In the genomic region with DNA sequence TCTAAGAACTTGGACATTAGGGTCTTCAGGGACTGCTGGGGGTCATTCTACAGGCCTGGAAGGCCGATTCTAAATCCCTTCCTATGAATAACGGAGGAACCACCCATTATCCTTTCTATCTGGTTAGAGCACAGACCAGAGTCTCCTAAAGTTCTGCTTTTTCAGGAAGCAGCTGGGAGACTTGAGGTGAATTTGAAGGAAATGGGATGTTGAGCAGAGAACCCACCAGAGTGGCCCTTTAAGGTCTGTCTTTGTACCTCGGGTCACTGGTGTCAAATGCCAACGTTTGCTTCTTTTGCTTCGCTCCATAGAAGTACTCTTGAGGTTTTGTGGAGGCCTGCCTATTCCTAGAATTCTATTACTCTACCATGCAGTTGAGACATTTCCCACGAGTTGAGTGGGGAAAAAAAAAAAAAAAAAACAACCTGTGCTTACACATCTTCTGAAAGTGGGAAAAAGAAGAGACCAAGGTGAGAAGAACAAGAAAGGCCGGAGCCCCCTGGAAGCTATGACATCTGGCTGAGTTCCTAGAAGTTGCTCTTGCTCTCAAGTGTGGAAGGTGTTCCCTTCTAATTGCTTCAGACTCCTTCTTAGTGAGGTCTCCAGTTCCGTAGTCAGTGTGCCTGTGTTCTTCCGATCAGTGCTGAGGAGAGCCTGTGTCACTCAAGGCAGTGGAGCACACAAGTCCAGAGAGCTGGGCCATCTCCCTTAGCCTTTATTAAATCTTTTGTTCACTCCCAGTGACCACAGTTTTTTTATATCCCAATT, we compare ENCODE assay signal across 8 mouse cellular contexts. TPM values are rescaled to one million over a fixed set of nuclear protein-coding genes. Genes with fewer than 3 reads are reported as not detected.
DNase-seq lines count a peak whose midpoint lies in the region; ATAC-seq and TF ChIP-seq lines count a peak whose summit lies in the region.

No protein-coding gene starts in this region.

- WGBS in liver, adult 2 months, result 43% methylated on average over 9 of the region's 9 CpGs
- 28% methylated on average over 9 of the region's 9 CpGs for WGBS in embryonic facial prominence, embryonic 15.5 days
- WGBS in intestine, embryonic 16.5 days, result 34% methylated on average over 9 of the region's 9 CpGs
- 28% methylated on average over 9 of the region's 9 CpGs for WGBS in neural tube, embryonic 13.5 days
- WGBS in thymus, adult 2 months, result 50% methylated on average over 9 of the region's 9 CpGs

- TF ChIP-seq POLR2A in liver, adult 2 months (IDR thresholded peaks at IDR 0.05; ENCODE audit: extremely low read depth, insufficient read depth, low read length), result no peak
- TF ChIP-seq POLR2A in thymus, adult 2 months (IDR thresholded peaks at IDR 0.05; ENCODE audit: control insufficient read depth, extremely low read depth, insufficient read depth, low read length, poor library complexity), result no peak

- H3K27ac ChIP-seq in liver, adult 2 months (replicated peaks; ENCODE audit: insufficient read depth, low read depth, low read length), result peak overlapping the region; percentile 96
- H3K27ac ChIP-seq in embryonic facial prominence, embryonic 15.5 days (replicated peaks), result peak overlapping the region; percentile 100
- peak overlapping the region; percentile 86 for H3K27ac ChIP-seq in intestine, embryonic 16.5 days (ENCODE audit: low read length)
- H3K27ac ChIP-seq in neural tube, embryonic 13.5 days (replicated peaks), result peak overlapping the region; percentile 100
- H3K27ac ChIP-seq in thymus, adult 2 months (ENCODE audit: control insufficient read depth, insufficient read depth, low read length), result no peak overlapping the region

- no peaks in the 10 kb centered on the region for H3K36me3 ChIP-seq in liver, adult 2 months (ENCODE audit: control insufficient read depth, insufficient read depth, low read length)
- no peaks in the 10 kb centered on the region; the same call in 1 of the 2 replicates for H3K36me3 ChIP-seq in embryonic facial prominence, embryonic 15.5 days
- no peaks in the 10 kb centered on the region for H3K36me3 ChIP-seq in intestine, embryonic 16.5 days (ENCODE audit: control insufficient read depth, insufficient read depth, low read length)
- no peaks in the 10 kb centered on the region for H3K36me3 ChIP-seq in neural tube, embryonic 13.5 days
- no peaks in the 10 kb centered on the region for H3K36me3 ChIP-seq in thymus, adult 2 months (ENCODE audit: control insufficient read depth, insufficient read depth, low read length)

- no peaks in the 10 kb centered on the region for H3K9me3 ChIP-seq in embryonic facial prominence, embryonic 15.5 days (replicated peaks)
- no peaks in the 10 kb centered on the region for H3K9me3 ChIP-seq in intestine, embryonic 16.5 days (ENCODE audit: control insufficient read depth, low read length)
- H3K9me3 ChIP-seq in neural tube, embryonic 13.5 days, result no peaks in the 10 kb centered on the region

- peaks cover 2% of the 10 kb centered on the region; the same call in 1 of the 2 replicates for H3K79me2 ChIP-seq in liver, adult 2 months (ENCODE audit: control insufficient read depth, insufficient read depth, low read length)

- DNase-seq in liver, adult 2 months (ENCODE audit: extremely low read depth, low read depth, low spot score), result no peak
- DNase-seq in liver, result no peak
- no peak for DNase-seq in thymus, adult 2 months
- no peak for DNase-seq in testis, postnatal 10 days (ENCODE audit: low spot score)
- DNase-seq in thymus, postnatal 0 days (ENCODE audit: low spot score), result no peak

- no peak overlapping the region for H3K9ac ChIP-seq in liver, adult 2 months (ENCODE audit: low read depth, low read length)
- H3K9ac ChIP-seq in embryonic facial prominence, embryonic 15.5 days, result no peak overlapping the region
- peak overlapping the region; percentile 37 for H3K9ac ChIP-seq in intestine, embryonic 16.5 days (ENCODE audit: low read depth, low read length)
- H3K9ac ChIP-seq in neural tube, embryonic 13.5 days, result peak overlapping the region; percentile 69

- H3K4me2 ChIP-seq in embryonic facial prominence, embryonic 15.5 days (replicated peaks), result peak overlapping the region; percentile 89
- H3K4me2 ChIP-seq in intestine, embryonic 16.5 days (ENCODE audit: low read depth, low read length), result peak overlapping the region; percentile 37
- H3K4me2 ChIP-seq in neural tube, embryonic 13.5 days, result peak overlapping the region; percentile 98

- no peaks in the 10 kb centered on the region for H3K27me3 ChIP-seq in liver, adult 2 months (ENCODE audit: control insufficient read depth, insufficient read depth, low read length)
- no peaks in the 10 kb centered on the region for H3K27me3 ChIP-seq in embryonic facial prominence, embryonic 15.5 days
- no peaks in the 10 kb centered on the region for H3K27me3 ChIP-seq in intestine, embryonic 16.5 days (replicated peaks; ENCODE audit: control insufficient read depth, insufficient read depth, low read length)
- no peaks in the 10 kb centered on the region for H3K27me3 ChIP-seq in neural tube, embryonic 13.5 days
- no peaks in the 10 kb centered on the region for H3K27me3 ChIP-seq in thymus, adult 2 months (ENCODE audit: control insufficient read depth, insufficient read depth, low read length)

- no peak for TF ChIP-seq CTCF in liver, adult 2 months (IDR thresholded peaks at IDR 0.05; ENCODE audit: low read depth, low read length)
- TF ChIP-seq CTCF in thymus, adult 2 months (IDR thresholded peaks at IDR 0.05; ENCODE audit: borderline replicate concordance, control insufficient read depth, extremely low read depth, insufficient read depth, low read length, poor library complexity), result no peak

- no peak for ATAC-seq in embryonic facial prominence, embryonic 15.5 days (ENCODE audit: insufficient number of reproducible peaks, low FRiP score, low TSS enrichment, low read depth)
- ATAC-seq in intestine, embryonic 16.5 days, result no peak
- no peak for ATAC-seq in neural tube, embryonic 13.5 days (ENCODE audit: low read depth)

- peaks cover 16% of the 10 kb centered on the region; the same call in 1 of the 2 replicates for H3K4me1 ChIP-seq in liver, adult 2 months (ENCODE audit: control insufficient read depth, insufficient read depth, low read length)
- peaks cover 47% of the 10 kb centered on the region for H3K4me1 ChIP-seq in embryonic facial prominence, embryonic 15.5 days
- H3K4me1 ChIP-seq in intestine, embryonic 16.5 days (ENCODE audit: control insufficient read depth, insufficient read depth, low read length), result peaks cover 47% of the 10 kb centered on the region
- H3K4me1 ChIP-seq in neural tube, embryonic 13.5 days (replicated peaks), result peaks cover 50% of the 10 kb centered on the region
- peaks cover 37% of the 10 kb centered on the region for H3K4me1 ChIP-seq in thymus, adult 2 months (replicated peaks; ENCODE audit: control insufficient read depth, insufficient read depth, low read length)

- H3K4me3 ChIP-seq in liver, adult 2 months (ENCODE audit: insufficient read depth, low read depth, low read length), result no peak overlapping the region
- peak overlapping the region; percentile 89 for H3K4me3 ChIP-seq in embryonic facial prominence, embryonic 15.5 days (replicated peaks)
- H3K4me3 ChIP-seq in intestine, embryonic 16.5 days (ENCODE audit: low read length), result peak overlapping the region; percentile 23; the same call in 1 of the 2 replicates
- H3K4me3 ChIP-seq in neural tube, embryonic 13.5 days, result peak overlapping the region; percentile 81
- no peak overlapping the region for H3K4me3 ChIP-seq in thymus, adult 2 months (ENCODE audit: control insufficient read depth, insufficient read depth, low read length)

RNA-seq across cellular contexts. Expression of gene Ptms, which starts 0.6 kb away (rescaled TPM):
- 80.7 and 101 TPM in 2 replicates for total RNA-seq in liver, adult 2 months (2014; rRNA removed)
- polyA plus RNA-seq in liver, adult 2 months (2012; rRNA removed), result 2,256 and 3,281 TPM in 2 replicates
- polyA plus RNA-seq in embryonic facial prominence, embryonic 15.5 days (2015; fragmentation: Nextera tagmentation; extraction: Ambion mirVana), result 355 and 368 TPM in 2 replicates
- 87.8 and 173 TPM in 2 replicates for polyA plus RNA-seq in intestine, embryonic 16.5 days (2015; fragmentation: Nextera tagmentation; extraction: Ambion mirVana)
- polyA plus RNA-seq in neural tube, embryonic 13.5 days (2015; fragmentation: Nextera tagmentation; extraction: Ambion mirVana), result 797 TPM in 2 replicates
- 1,595 and 1,797 TPM in 2 replicates for polyA plus RNA-seq in thymus, adult 2 months (2012; rRNA removed)
- polyA plus RNA-seq in thymus, postnatal 0 days (2015; fragmentation: Nextera tagmentation; extraction: Ambion mirVana), result 204 and 256 TPM in 2 replicates

RNA-seq across cellular contexts. Expression of gene Lag3, which starts 9.0 kb away (rescaled TPM):
- 0.09 and 0.13 TPM in 2 replicates for total RNA-seq in liver, adult 2 months (2014; rRNA removed)
- polyA plus RNA-seq in liver, adult 2 months (2012; rRNA removed), result 0.39 and 0.67 TPM in 2 replicates
- 2.8 and 4.0 TPM in 2 replicates for polyA plus RNA-seq in embryonic facial prominence, embryonic 15.5 days (2015; fragmentation: Nextera tagmentation; extraction: Ambion mirVana)
- 1.9 TPM in 2 replicates for polyA plus RNA-seq in intestine, embryonic 16.5 days (2015; fragmentation: Nextera tagmentation; extraction: Ambion mirVana)
- polyA plus RNA-seq in neural tube, embryonic 13.5 days (2015; fragmentation: Nextera tagmentation; extraction: Ambion mirVana), result 2.2 and 3.2 TPM in 2 replicates
- polyA plus RNA-seq in thymus, adult 2 months (2012; rRNA removed), result 27.7 and 30.1 TPM in 2 replicates
- polyA plus RNA-seq in thymus, postnatal 0 days (2015; fragmentation: Nextera tagmentation; extraction: Ambion mirVana), result 5.5 and 6.1 TPM in 2 replicates

RNA-seq across cellular contexts. Expression of gene Mlf2, which starts 10.7 kb away (rescaled TPM):
- 74.6 and 101 TPM in 2 replicates for total RNA-seq in liver, adult 2 months (2014; rRNA removed)
- polyA plus RNA-seq in liver, adult 2 months (2012; rRNA removed), result 265 and 285 TPM in 2 replicates
- 373 and 388 TPM in 2 replicates for polyA plus RNA-seq in embryonic facial prominence, embryonic 15.5 days (2015; fragmentation: Nextera tagmentation; extraction: Ambion mirVana)
- 296 and 299 TPM in 2 replicates for polyA plus RNA-seq in intestine, embryonic 16.5 days (2015; fragmentation: Nextera tagmentation; extraction: Ambion mirVana)
- polyA plus RNA-seq in neural tube, embryonic 13.5 days (2015; fragmentation: Nextera tagmentation; extraction: Ambion mirVana), result 535 and 552 TPM in 2 replicates
- 404 and 428 TPM in 2 replicates for polyA plus RNA-seq in thymus, adult 2 months (2012; rRNA removed)
- 267 and 277 TPM in 2 replicates for polyA plus RNA-seq in thymus, postnatal 0 days (2015; fragmentation: Nextera tagmentation; extraction: Ambion mirVana)

RNA-seq across cellular contexts. Expression of gene Cd4, which starts 32.5 kb away (rescaled TPM):
- total RNA-seq in liver, adult 2 months (2014; rRNA removed), result 0.27 and 0.83 TPM in 2 replicates
- polyA plus RNA-seq in liver, adult 2 months (2012; rRNA removed), result 0.19 and 0.46 TPM in 2 replicates
- 0.36 and 0.60 TPM in 2 replicates for polyA plus RNA-seq in embryonic facial prominence, embryonic 15.5 days (2015; fragmentation: Nextera tagmentation; extraction: Ambion mirVana)
- polyA plus RNA-seq in intestine, embryonic 16.5 days (2015; fragmentation: Nextera tagmentation; extraction: Ambion mirVana), result 0.44 and 0.70 TPM in 2 replicates
- polyA plus RNA-seq in neural tube, embryonic 13.5 days (2015; fragmentation: Nextera tagmentation; extraction: Ambion mirVana), result 0.21 TPM in 1 of 2 replicates, not detected in the other
- 549 and 565 TPM in 2 replicates for polyA plus RNA-seq in thymus, adult 2 months (2012; rRNA removed)
- polyA plus RNA-seq in thymus, postnatal 0 days (2015; fragmentation: Nextera tagmentation; extraction: Ambion mirVana), result 102 TPM in 2 replicates

RNA-seq across cellular contexts. Expression of gene Cops7a, which starts 44.8 kb away (rescaled TPM):
- total RNA-seq in liver, adult 2 months (2014; rRNA removed), result 35.8 and 46.6 TPM in 2 replicates
- 165 and 170 TPM in 2 replicates for polyA plus RNA-seq in liver, adult 2 months (2012; rRNA removed)
- polyA plus RNA-seq in embryonic facial prominence, embryonic 15.5 days (2015; fragmentation: Nextera tagmentation; extraction: Ambion mirVana), result 144 and 150 TPM in 2 replicates
- polyA plus RNA-seq in intestine, embryonic 16.5 days (2015; fragmentation: Nextera tagmentation; extraction: Ambion mirVana), result 170 and 176 TPM in 2 replicates
- polyA plus RNA-seq in neural tube, embryonic 13.5 days (2015; fragmentation: Nextera tagmentation; extraction: Ambion mirVana), result 85.4 and 96.4 TPM in 2 replicates
- 168 and 199 TPM in 2 replicates for polyA plus RNA-seq in thymus, adult 2 months (2012; rRNA removed)
- polyA plus RNA-seq in thymus, postnatal 0 days (2015; fragmentation: Nextera tagmentation; extraction: Ambion mirVana), result 86.0 and 95.5 TPM in 2 replicates

Comparison
In these comparisons a context has a peak if more than half of its experiments do, and no peak if none do; other contexts are left out.
1. H3K4me3 ChIP-seq: peak in embryonic facial prominence, embryonic 15.5 days (single experiment), intestine, embryonic 16.5 days (single experiment) and neural tube, embryonic 13.5 days (single experiment); none in liver, adult 2 months (single experiment) and thymus, adult 2 months (single experiment).
2. H3K9ac ChIP-seq: peak in intestine, embryonic 16.5 days (single experiment) and neural tube, embryonic 13.5 days (single experiment); none in liver, adult 2 months (single experiment) and embryonic facial prominence, embryonic 15.5 days (single experiment).
3. H3K4me2 ChIP-seq: peak in every context shown above with its lines; median percentile 98 in neural tube, embryonic 13.5 days; 89 in embryonic facial prominence, embryonic 15.5 days; 37 in intestine, embryonic 16.5 days.